Mouse (Mus musculus): ENCODE measurements around the gene Sike1.

Gene Sike1

GRCm38 (mm10) chr3:103040285-103040684, 44.8 kb downstream of the Sike1 start:
- no peak for DNase-seq

DNA sequence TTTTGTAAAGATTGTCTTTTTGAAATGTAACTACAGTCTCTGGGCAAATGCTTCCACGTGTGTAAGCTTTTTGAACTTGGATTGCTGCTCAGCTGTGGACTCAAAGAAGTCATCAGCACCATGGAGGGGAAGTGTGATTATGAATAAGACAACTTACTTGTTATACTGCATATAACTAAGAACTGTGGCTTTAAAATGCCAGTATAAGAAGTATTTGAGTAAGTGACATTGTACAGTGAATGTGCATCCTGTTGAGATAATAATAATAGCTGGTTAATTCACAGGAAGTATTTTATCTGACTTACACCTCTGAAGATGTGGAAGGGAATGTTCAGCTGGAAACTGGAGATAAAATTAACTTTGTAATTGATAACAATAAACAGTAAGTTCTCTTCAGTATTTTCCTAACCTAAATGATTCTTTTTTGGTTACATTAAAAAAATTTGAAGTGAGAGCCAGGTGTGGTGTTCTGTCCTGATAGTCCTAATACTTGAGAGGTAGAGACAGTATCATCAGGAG, 45.4 kb downstream of the Sike1 start:
- no peak for DNase-seq

DNA sequence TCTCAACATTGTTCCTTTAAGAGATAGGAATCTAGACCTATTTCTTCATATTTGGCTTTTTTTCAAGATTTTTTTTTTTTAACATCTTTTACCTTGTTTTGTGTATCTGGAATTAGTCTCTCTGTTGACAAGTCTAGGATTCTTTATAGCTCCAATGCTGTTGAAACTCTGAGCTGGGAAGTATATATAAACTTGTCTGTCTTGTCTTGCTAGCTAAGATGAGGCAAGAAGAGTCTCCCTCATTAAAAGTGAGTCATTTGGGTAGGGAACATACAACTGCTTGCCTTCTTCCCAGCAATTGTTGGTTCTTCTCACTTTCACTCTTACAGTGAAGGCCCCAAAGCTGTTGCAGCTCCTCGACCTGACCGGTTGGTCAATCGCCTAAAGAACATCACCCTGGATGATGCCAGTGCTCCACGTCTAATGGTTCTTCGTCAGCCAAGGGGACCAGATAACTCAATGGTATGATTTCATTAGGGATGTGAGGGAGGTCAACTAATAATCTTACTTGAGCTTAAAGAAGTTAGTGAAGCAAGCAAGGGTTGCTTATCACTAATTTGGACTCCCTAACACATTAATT, 60.6 kb downstream of the Sike1 start:
- no peak for DNase-seq

- DNase-seq: no peak
Observed at GRCm38 (mm10) chr3:103057752-103058151, 62.2 kb downstream of the Sike1 start.

Data from lung, adult 18-20 months (tissue).